Mouse (Mus musculus) kidney, adult 2 months (tissue): ENCODE measurements at regions not wholly inside any gene's neighbourhood (a gene's known extent, or its start where the extent isn't known, plus 50 kb on each side); places are given as distances from the start of the nearest gene placed in this dataset.

Experiments
- DNase-seq: peaks from one replicate; pipeline ENCODE4 v3.0.0; 2021
- H3K27ac ChIP-seq: fragments of 200-500 bp; 2 replicates; pipeline ENCODE4 v1.5.1; 2012; ENCODE audit warnings: low read depth, low read length, control low read depth, inconsistent platforms; ENCODE audit not compliant: insufficient read depth
- H3K27me3 ChIP-seq: fragments of 200-500 bp; replicated peaks from 2 replicates; pipeline ENCODE4 v1.6.1; 2012; ENCODE audit warnings: mild to moderate bottlenecking, moderate library complexity, low read length, inconsistent platforms; ENCODE audit not compliant: control insufficient read depth, insufficient read depth
- H3K36me3 ChIP-seq: fragments of 200-500 bp; 2 replicates; pipeline ENCODE4 v1.6.1; 2012; ENCODE audit warnings: mild to moderate bottlenecking, moderate library complexity, low read length, inconsistent platforms; ENCODE audit not compliant: control insufficient read depth, insufficient read depth
- H3K4me1 ChIP-seq: fragments of 200-500 bp; 2 replicates; pipeline ENCODE4 v1.6.1; 2011; ENCODE audit warnings: low read length; ENCODE audit not compliant: control insufficient read depth, insufficient read depth
- H3K4me3 ChIP-seq: fragments of 200-500 bp; 2 replicates; pipeline ENCODE4 v1.5.1; 2011; ENCODE audit warnings: mild to moderate bottlenecking, low read depth, low read length, control low read depth; ENCODE audit not compliant: insufficient read depth
- CTCF ChIP-seq: fragments of 200-500 bp; conservative IDR thresholded peaks from 2 replicates; pipeline ENCODE4 v1.5.1; 2011; ENCODE audit warnings: low read depth, mild to moderate bottlenecking, control low read depth, low read length, moderate library complexity, mixed read lengths; ENCODE audit not compliant: insufficient read depth, insufficient read length
- POLR2A ChIP-seq: fragments of 200-500 bp; IDR thresholded peaks from one replicate; pipeline ENCODE4 v1.6.1; 2011; ENCODE audit warnings: low read depth, low read length, control low read depth
- WGBS: fragments of 180-500 bp; shearing (Covaris S2); methylation state at CpG from one replicate; pipeline ENCODE4 v1.1.7; 2018; 5-methylcytosine and 5-hydroxymethylcytosine counted together

DNA sequence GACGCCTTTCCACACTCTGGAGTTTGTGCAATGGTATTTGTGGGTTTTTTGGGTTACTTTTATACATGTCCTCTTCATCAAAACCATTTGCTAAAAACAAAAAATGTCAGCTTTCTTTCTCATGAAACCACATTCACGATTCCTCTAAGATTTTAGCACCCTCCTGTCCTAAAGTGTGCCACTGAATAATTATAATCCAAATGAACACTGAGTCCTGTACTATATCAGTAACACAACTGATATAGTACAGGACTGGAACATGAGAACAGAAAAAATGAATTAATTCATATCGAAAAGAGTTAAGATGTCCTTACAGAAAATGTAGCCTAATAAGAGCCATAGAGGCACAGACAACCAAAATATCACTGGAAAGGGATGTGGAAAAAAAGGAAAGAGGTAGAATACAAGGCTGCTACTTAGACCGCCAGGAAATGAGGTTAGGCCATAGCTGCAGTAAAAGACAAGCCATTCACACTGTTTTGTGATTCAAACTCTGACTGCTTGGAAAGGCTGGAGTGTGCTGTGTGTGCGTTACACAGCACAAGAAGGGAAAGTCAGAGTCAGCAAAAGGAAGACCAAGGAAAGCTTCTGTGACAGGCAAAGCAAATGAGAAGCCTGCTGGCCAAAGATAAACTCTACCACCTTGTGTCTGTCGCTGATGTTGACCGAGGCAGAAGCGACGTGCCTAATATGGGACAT is 329.3 kb upstream of the Gm11146 start:
- no peaks in the 10 kb centered on the region for H3K36me3 ChIP-seq
- H3K4me1 ChIP-seq: no peaks in the 10 kb centered on the region
- 81% methylated on average over 9 of the region's 9 CpGs for WGBS
- TF ChIP-seq CTCF: no peak
- no peak for TF ChIP-seq POLR2A
- DNase-seq: no peak
- no peak overlapping the region for H3K4me3 ChIP-seq
- no peak overlapping the region for H3K27ac ChIP-seq
- no peaks in the 10 kb centered on the region for H3K27me3 ChIP-seq

DNA sequence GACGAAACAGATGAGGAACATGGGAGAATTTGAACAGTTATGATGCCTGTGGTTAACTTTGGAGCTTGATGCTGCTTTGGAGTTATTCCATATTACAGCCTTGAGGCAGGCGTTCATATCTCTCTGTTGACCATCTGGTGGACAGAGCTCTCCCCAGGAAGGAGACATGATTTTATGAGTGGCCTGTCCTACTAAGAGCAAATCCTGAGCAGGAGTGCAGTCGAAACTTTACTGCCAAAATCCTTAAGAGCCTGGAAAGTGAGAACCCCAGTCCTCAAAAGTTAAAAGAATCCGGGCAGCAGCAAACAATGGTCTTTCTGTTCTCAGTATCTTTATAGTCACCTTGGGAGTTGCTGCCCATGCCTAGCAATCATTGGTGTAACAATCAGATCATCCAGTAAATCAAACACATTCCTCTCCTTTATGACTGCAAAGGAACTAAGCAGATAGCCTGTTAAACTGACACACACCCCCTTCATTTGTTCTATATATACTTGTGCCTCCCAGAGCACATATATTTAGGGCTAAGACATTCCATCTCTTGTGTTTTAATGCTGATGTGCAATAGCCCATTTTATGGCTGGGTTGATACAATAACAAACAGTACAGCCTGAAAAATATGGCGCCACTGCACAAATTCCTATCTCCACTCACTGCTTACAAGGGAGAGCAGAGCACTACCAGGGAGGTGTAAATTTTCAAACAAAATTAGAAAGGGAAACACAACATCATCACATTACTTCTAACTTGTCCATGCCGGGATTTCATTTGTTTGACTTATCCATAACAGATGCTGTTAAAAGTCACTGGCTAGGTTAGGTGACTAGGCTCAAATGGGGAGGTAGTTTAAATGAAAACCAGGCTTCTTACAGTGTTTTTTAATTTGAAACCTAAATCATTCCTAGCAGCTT is 312.5 kb upstream of the Gm11146 start:
- Histone ChIP-seq H3K27me3 (no peaks in the 10 kb centered on the region), H3K4me3 (no peak overlapping the region), H3K27ac (no peak overlapping the region), H3K36me3 (no peaks in the 10 kb centered on the region), H3K4me1 (no peaks in the 10 kb centered on the region)
- no peak for TF ChIP-seq POLR2A
- TF ChIP-seq CTCF: no peak
- DNase-seq: no peak
- WGBS: 31% methylated on average over 6 of the region's 6 CpGs

DNA sequence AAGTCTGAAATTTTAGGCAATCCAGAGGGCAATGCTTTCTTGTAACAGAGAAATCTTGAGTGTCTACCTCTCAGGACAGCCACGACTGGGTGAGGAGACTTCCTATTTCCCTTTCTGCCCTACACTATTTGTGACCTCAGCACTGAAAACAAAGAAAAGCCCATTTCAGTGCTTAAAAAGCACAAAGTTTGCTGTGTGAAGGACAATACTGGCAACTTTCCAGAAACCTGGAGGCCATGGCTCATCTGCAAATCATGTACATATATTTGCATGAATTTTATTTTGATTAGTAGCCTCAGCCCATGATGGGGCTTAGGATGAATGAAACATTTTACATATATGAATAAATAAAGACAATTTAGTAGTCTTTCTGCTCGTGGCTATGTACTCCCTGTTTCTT is 292.4 kb upstream of the Gm11146 start:
- Histone ChIP-seq H3K36me3 (no peaks in the 10 kb centered on the region), H3K27ac (no peak overlapping the region), H3K27me3 (no peaks in the 10 kb centered on the region), H3K4me1 (no peaks in the 10 kb centered on the region), H3K4me3 (no peak overlapping the region)
- WGBS: 58% methylated on average over 2 of the region's 2 CpGs
- no peak for DNase-seq
- TF ChIP-seq CTCF (no peak), POLR2A (no peak)

- no peaks in the 10 kb centered on the region for H3K4me1 ChIP-seq
- H3K27ac ChIP-seq: no peak overlapping the region
- no peak for DNase-seq
- WGBS: 76% methylated on average over 2 of the region's 2 CpGs
- no peaks in the 10 kb centered on the region for H3K36me3 ChIP-seq
- no peaks in the 10 kb centered on the region for H3K27me3 ChIP-seq
- H3K4me3 ChIP-seq: no peak overlapping the region
- TF ChIP-seq POLR2A: no peak
- no peak for TF ChIP-seq CTCF
These were observed 291.8 kb upstream of the Gm11146 start for GRCm38 (mm10) chr16:77893690-77894089.

DNA sequence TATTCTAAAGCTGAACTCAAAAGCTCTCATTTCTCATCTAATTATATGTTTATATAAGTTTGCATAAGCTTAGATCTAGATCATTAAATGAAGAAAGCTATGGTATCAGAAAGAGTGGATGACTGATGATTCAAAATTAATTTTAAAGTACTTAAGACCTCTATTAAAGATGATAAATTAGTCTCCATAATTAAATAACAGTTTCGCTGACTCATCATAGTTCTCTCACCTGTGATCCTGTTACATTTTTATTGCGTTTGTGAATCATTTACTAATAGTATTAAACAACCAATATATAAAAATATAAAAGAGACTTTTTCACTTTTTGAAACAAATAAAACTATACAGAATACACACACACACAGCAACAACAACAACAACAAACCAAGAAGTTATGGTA is 290.8 kb upstream of the Gm11146 start:
- TF ChIP-seq CTCF: no peak
- no peak for TF ChIP-seq POLR2A
- WGBS: 88% methylated on average over 2 of the region's 2 CpGs

DNA sequence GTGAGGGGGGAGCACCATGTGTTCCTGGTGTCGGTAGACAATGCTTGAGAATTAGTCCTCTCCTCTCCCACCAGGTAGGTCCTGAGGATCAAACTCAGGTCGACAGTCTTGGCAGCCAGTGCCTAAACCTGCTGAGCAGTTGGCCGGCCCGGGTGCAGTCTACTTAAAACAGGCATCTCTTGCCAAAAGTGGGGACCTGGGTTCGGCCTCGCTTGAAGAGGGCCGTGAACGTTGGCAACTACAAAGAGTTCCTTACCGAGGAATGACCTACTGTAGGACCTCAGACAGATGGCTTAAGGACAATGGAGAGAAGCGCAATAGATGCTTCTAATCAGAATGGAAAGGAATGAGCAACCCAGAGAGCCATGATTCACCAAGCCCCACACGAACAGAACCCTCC is 287.5 kb upstream of the Gm11146 start:
- Histone ChIP-seq H3K27ac (no peak overlapping the region), H3K27me3 (no peaks in the 10 kb centered on the region), H3K4me3 (no peak overlapping the region), H3K4me1 (no peaks in the 10 kb centered on the region), H3K36me3 (no peaks in the 10 kb centered on the region)
- 89% methylated on average over 11 of the region's 11 CpGs for WGBS
- no peak for DNase-seq
- TF ChIP-seq CTCF (no peak), POLR2A (no peak)

More for the DNA sequence above, 290.8 kb upstream of the Gm11146 start:
- Histone ChIP-seq H3K36me3 (no peaks in the 10 kb centered on the region), H3K27me3 (no peaks in the 10 kb centered on the region), H3K27ac (no peak overlapping the region), H3K4me1 (no peaks in the 10 kb centered on the region), H3K4me3 (no peak overlapping the region)
- DNase-seq: no peak

GRCm38 (mm10) chr16:77885060-77885679 is 283.3 kb upstream of the Gm11146 start:
- DNase-seq: no peak
- Histone ChIP-seq H3K36me3 (no peaks in the 10 kb centered on the region), H3K4me3 (no peak overlapping the region), H3K27ac (no peak overlapping the region), H3K27me3 (no peaks in the 10 kb centered on the region), H3K4me1 (no peaks in the 10 kb centered on the region)
- no peak for TF ChIP-seq CTCF
- TF ChIP-seq POLR2A: no peak
- 90% methylated on average over 15 of the region's 15 CpGs for WGBS
